Mouse (Mus musculus): ENCODE data around the gene Sirt7. TPM values are rescaled to one million over a fixed set of nuclear protein-coding genes. Genes with fewer than 3 reads are reported as not detected.
A peak's percentile ranks its signal among the peaks of the same experiment; 100 is the strongest.

Sirt7 gene
- polyA plus RNA-seq, 1 experiment from 2014 or later = 36.1 TPM

GRCm38 (mm10) chr11:120608241-120609034, 16.6 kb downstream of the Sirt7 start, which contains the start of gene Npb:
Gene Npb (plus strand): TSS chr11:120608477.
- Histone ChIP-seq H3K36me3 (ENCODE audit: control insufficient read depth, insufficient read depth, low read length) (peaks cover 12% of the 10 kb centered on the region), H3K9ac (ENCODE audit: low read length) (peak within 1 kb of the TSS; percentile 55), H3K4me3 (ENCODE audit: low read depth, low read length) (peak within 1 kb of the TSS; percentile 27; the same call in 1 of the 2 replicates), H3K27ac (replicated peaks) (no peak within 1 kb of the TSS), H3K27me3 (ENCODE audit: control insufficient read depth, insufficient read depth, low read length) (no peaks in the 10 kb centered on the region), H3K9me3 (ENCODE audit: control insufficient read depth, low read length) (no peaks in the 10 kb centered on the region), H3K4me1 (replicated peaks; ENCODE audit: control insufficient read depth, insufficient read depth) (peaks cover 3% of the 10 kb centered on the region; the same call in 1 of the 2 replicates), H3K4me2 (replicated peaks; ENCODE audit: low read depth) (peak within 1 kb of the TSS; percentile 63)
- peak; percentile 61 for DNase-seq (ENCODE audit: low spot score)
- 5% methylated on average over 44 of the region's 45 CpGs for WGBS
- no peak for TF ChIP-seq CTCF (IDR thresholded peaks at IDR 0.05; ENCODE audit: low read depth)
- TF ChIP-seq EP300 (optimal IDR thresholded peaks at IDR 0.05) = no peak
- peak; percentile 18 for ATAC-seq (ENCODE audit: low FRiP score, low TSS enrichment)

GRCm38 (mm10) chr11:120606764-120607163, 18.3 kb downstream of the Sirt7 start:
- H3K36me3 ChIP-seq (ENCODE audit: control insufficient read depth, insufficient read depth, low read length) = peaks cover 14% of the 10 kb centered on the region
- H3K9ac ChIP-seq (ENCODE audit: low read length) = peak overlapping the region; percentile 35; the same call in 1 of the 2 replicates
- no peak for ATAC-seq (ENCODE audit: low FRiP score, low TSS enrichment)
- H3K27me3 ChIP-seq (ENCODE audit: control insufficient read depth, insufficient read depth, low read length) = no peaks in the 10 kb centered on the region
- 74% methylated on average over 4 of the region's 4 CpGs for WGBS
- H3K4me3 ChIP-seq (ENCODE audit: low read depth, low read length) = no peak overlapping the region
- DNase-seq (ENCODE audit: low spot score) = no peak
- no peaks in the 10 kb centered on the region for H3K9me3 ChIP-seq (ENCODE audit: control insufficient read depth, low read length)
- no peak overlapping the region; the same call in 1 of the 2 replicates for H3K27ac ChIP-seq (replicated peaks)
- H3K4me2 ChIP-seq (replicated peaks; ENCODE audit: low read depth) = no peak overlapping the region
- TF ChIP-seq CTCF (IDR thresholded peaks at IDR 0.05; ENCODE audit: low read depth) (no peak), EP300 (optimal IDR thresholded peaks at IDR 0.05) (no peak)
- H3K4me1 ChIP-seq (replicated peaks; ENCODE audit: control insufficient read depth, insufficient read depth) = peaks cover 3% of the 10 kb centered on the region; the same call in 1 of the 2 replicates

GRCm38 (mm10) chr11:120605667-120606066, 19.4 kb downstream of the Sirt7 start:
- Histone ChIP-seq H3K4me2 (replicated peaks; ENCODE audit: low read depth) (no peak overlapping the region), H3K9me3 (ENCODE audit: control insufficient read depth, low read length) (no peaks in the 10 kb centered on the region), H3K36me3 (ENCODE audit: control insufficient read depth, insufficient read depth, low read length) (peaks cover 8% of the 10 kb centered on the region), H3K9ac (ENCODE audit: low read length) (no peak overlapping the region), H3K27ac (replicated peaks) (no peak overlapping the region), H3K4me3 (ENCODE audit: low read depth, low read length) (no peak overlapping the region), H3K4me1 (replicated peaks; ENCODE audit: control insufficient read depth, insufficient read depth) (peaks cover 3% of the 10 kb centered on the region; the same call in 1 of the 2 replicates), H3K27me3 (ENCODE audit: control insufficient read depth, insufficient read depth, low read length) (no peaks in the 10 kb centered on the region)
- ATAC-seq (ENCODE audit: low FRiP score, low TSS enrichment) = no peak
- 85% methylated on average over 7 of the region's 7 CpGs for WGBS
- no peak for DNase-seq (ENCODE audit: low spot score)
- TF ChIP-seq EP300 (optimal IDR thresholded peaks at IDR 0.05) = no peak
- TF ChIP-seq CTCF (IDR thresholded peaks at IDR 0.05; ENCODE audit: low read depth) = no peak

- Histone ChIP-seq H3K4me1 (replicated peaks; ENCODE audit: control insufficient read depth, insufficient read depth) (peaks cover 1% of the 10 kb centered on the region; the same call in 1 of the 2 replicates), H3K4me2 (replicated peaks; ENCODE audit: low read depth) (no peak overlapping the region), H3K4me3 (ENCODE audit: low read depth, low read length) (no peak overlapping the region), H3K27ac (replicated peaks) (no peak overlapping the region), H3K9me3 (ENCODE audit: control insufficient read depth, low read length) (no peaks in the 10 kb centered on the region), H3K9ac (ENCODE audit: low read length) (no peak overlapping the region), H3K36me3 (ENCODE audit: control insufficient read depth, insufficient read depth, low read length) (peaks cover 6% of the 10 kb centered on the region; the same call in 1 of the 2 replicates), H3K27me3 (ENCODE audit: control insufficient read depth, insufficient read depth, low read length) (no peaks in the 10 kb centered on the region)
- DNase-seq (ENCODE audit: low spot score) (no peak), ATAC-seq (ENCODE audit: low FRiP score, low TSS enrichment) (no peak)
- WGBS = 79% methylated on average over 2 of the region's 2 CpGs
- no peak for TF ChIP-seq CTCF (IDR thresholded peaks at IDR 0.05; ENCODE audit: low read depth)
These were observed 21.5 kb downstream of the Sirt7 start for GRCm38 (mm10) chr11:120603545-120603944.

GRCm38 (mm10) chr11:120600716-120601115, 24.3 kb downstream of the Sirt7 start:
- H3K27ac ChIP-seq (replicated peaks) = no peak overlapping the region
- H3K36me3 ChIP-seq (ENCODE audit: control insufficient read depth, insufficient read depth, low read length) = peaks cover 9% of the 10 kb centered on the region; the same call in 1 of the 2 replicates

More at GRCm38 (mm10) chr11:120600716-120601115, 24.3 kb downstream of the Sirt7 start:
- no peak for ATAC-seq (ENCODE audit: low FRiP score, low TSS enrichment)
- H3K9me3 ChIP-seq (ENCODE audit: control insufficient read depth, low read length) = no peaks in the 10 kb centered on the region
- DNase-seq (ENCODE audit: low spot score) = no peak
- no peak overlapping the region for H3K4me2 ChIP-seq (replicated peaks; ENCODE audit: low read depth)
- no peak overlapping the region for H3K9ac ChIP-seq (ENCODE audit: low read length)
- TF ChIP-seq EP300 (optimal IDR thresholded peaks at IDR 0.05) = no peak
- no peak for TF ChIP-seq CTCF (IDR thresholded peaks at IDR 0.05; ENCODE audit: low read depth)
- H3K27me3 ChIP-seq (ENCODE audit: control insufficient read depth, insufficient read depth, low read length) = no peaks in the 10 kb centered on the region
- H3K4me1 ChIP-seq (replicated peaks; ENCODE audit: control insufficient read depth, insufficient read depth) = no peaks in the 10 kb centered on the region
- no peak overlapping the region for H3K4me3 ChIP-seq (ENCODE audit: low read depth, low read length)
- 96% methylated on average over 3 of the region's 3 CpGs for WGBS

Measured in stomach, postnatal 0 days (tissue).